Mouse (Mus musculus) layer of hippocampus, postnatal 14 days (tissue): ENCODE results near the gene Alox5ap. TPM values are rescaled to one million over a fixed set of nuclear protein-coding genes. Genes with fewer than 3 reads are reported as not detected.

Experiments used
- microRNA-seq, 2 experiments: library from miRNA; unstranded; fragments of <30 nt; microRNA quantifications; one replicate each; pipeline ENCODE4 v1.2.0; 2021
- total RNA-seq, 2 experiments: library from RNA; stranded (reverse); gene quantifications; 2 replicates each; pipeline ENCODE4 v1.2.3; 2021

Gene Alox5ap
- total RNA-seq, 2 experiments from 2014 or later, result 7.6 to 7.9 TPM

Small RNA genes within 50 kb of the gene (microRNA-seq; reads per million reads assigned to microRNA genes)
- gene Gm24105, result 0 to 0.68 reads per million in 2 experiments

Other genes with a start within 250 kb of the Alox5ap start
- gene Uspl1, start 80.4 kb upstream of the Alox5ap start, total RNA-seq, result 10 to 100 TPM; 34.5 to 39.9 TPM
- 100 to 1,000 TPM; 165 to 178 TPM for gene Hmgb1, start 80.3 kb upstream of the Alox5ap start, total RNA-seq
- gene Medag, start 147.0 kb downstream of the Alox5ap start, total RNA-seq, result 1 to 10 TPM; 1.6 to 1.7 TPM
- gene Tex26, start 174.9 kb downstream of the Alox5ap start, total RNA-seq, result under 1 TPM in 1 of 2 experiments, not detected in 1; 0.36 TPM